Mouse (Mus musculus): ENCODE measurements around the gene Mbnl3.

GRCm38 (mm10) chrX:51164766-51165165 lies 41.6 kb downstream of the Mbnl3 start:
- TF ChIP-seq CTCF (IDR thresholded peaks at IDR 0.05; ENCODE audit: borderline replicate concordance, insufficient read depth, low read length): no peak
- TF ChIP-seq POLR2A (IDR thresholded peaks at IDR 0.05; ENCODE audit: low read depth, low read length): no peak
